Mouse (Mus musculus): ENCODE data around the gene Reps2.

- TF ChIP-seq CTCF (IDR thresholded peaks at IDR 0.05; ENCODE audit: borderline replicate concordance, control insufficient read depth, extremely low read depth, insufficient read depth, low read length, poor library complexity) (no peak), POLR2A (IDR thresholded peaks at IDR 0.05; ENCODE audit: control insufficient read depth, extremely low read depth, insufficient read depth, low read length, poor library complexity) (no peak)
Measured at GRCm38 (mm10) chrX:162552383-162552782, 91.1 kb downstream of the Reps2 start.

Measured in thymus, adult 2 months (tissue).